Mouse (Mus musculus) liver, postnatal 0 days (tissue): ENCODE measurements around the gene Smurf1.

ENCODE experiments used
- CTCF ChIP-seq: sonication (generic); IDR thresholded peaks from 2 replicates; pipeline ENCODE4 v1.5.1; 2016; ENCODE audit warnings: antibody characterized with exemption, low read depth
- EP300 ChIP-seq: IDR thresholded peaks from 2 replicates; pipeline ENCODE4 v1.6.1; 2016; ENCODE audit warnings: antibody characterized with exemption, low read depth, mild to moderate bottlenecking

- TF ChIP-seq CTCF (no peak), EP300 (no peak)
These were observed 106.4 kb downstream of the Smurf1 start for GRCm38 (mm10) chr5:144859284-144859683.
